Mouse (Mus musculus): ENCODE measurements at regions not wholly inside any gene's neighbourhood (a gene's known extent, or its start where the extent isn't known, plus 50 kb on each side); places are given as distances from the start of the nearest gene placed in this dataset.

- intact Hi-C loops (cut with DNase I): no loop called here
- DNase-seq (ENCODE audit: low spot score in 2 of 2): no peak
These were observed 779.5 kb downstream of the Cenpc1 start for GRCm38 (mm10) chr5:85285856-85286255.

- no peak for DNase-seq (ENCODE audit: low spot score in 2 of 2)
- intact Hi-C loops (cut with DNase I): no loop called here
These were observed 816.9 kb downstream of the Cenpc1 start for GRCm38 (mm10) chr5:85248453-85248852.

GRCm38 (mm10) chr5:85240380-85240779 lies 823.2 kb upstream of the Epha5 start:
- intact Hi-C loops (cut with DNase I): no loop called here
- no peak for DNase-seq (ENCODE audit: low spot score in 2 of 2)

- peak in 1 of 2 experiments; percentile 13 for DNase-seq (ENCODE audit: low spot score in 2 of 2)
- intact Hi-C loops (cut with DNase I): no loop called here
These were observed 822.4 kb upstream of the Epha5 start for GRCm38 (mm10) chr5:85239509-85240031.

All from left cerebral cortex, postnatal 25 days (tissue).